Mouse (Mus musculus): ENCODE data around the gene Gars. TPM values are rescaled to one million over a fixed set of nuclear protein-coding genes. Genes with fewer than 3 reads are reported as not detected.

Gars gene
- 158 and 169 TPM in 2 replicates for polyA plus RNA-seq (2015; fragmentation: Nextera tagmentation; extraction: Ambion mirVana)

DNA sequence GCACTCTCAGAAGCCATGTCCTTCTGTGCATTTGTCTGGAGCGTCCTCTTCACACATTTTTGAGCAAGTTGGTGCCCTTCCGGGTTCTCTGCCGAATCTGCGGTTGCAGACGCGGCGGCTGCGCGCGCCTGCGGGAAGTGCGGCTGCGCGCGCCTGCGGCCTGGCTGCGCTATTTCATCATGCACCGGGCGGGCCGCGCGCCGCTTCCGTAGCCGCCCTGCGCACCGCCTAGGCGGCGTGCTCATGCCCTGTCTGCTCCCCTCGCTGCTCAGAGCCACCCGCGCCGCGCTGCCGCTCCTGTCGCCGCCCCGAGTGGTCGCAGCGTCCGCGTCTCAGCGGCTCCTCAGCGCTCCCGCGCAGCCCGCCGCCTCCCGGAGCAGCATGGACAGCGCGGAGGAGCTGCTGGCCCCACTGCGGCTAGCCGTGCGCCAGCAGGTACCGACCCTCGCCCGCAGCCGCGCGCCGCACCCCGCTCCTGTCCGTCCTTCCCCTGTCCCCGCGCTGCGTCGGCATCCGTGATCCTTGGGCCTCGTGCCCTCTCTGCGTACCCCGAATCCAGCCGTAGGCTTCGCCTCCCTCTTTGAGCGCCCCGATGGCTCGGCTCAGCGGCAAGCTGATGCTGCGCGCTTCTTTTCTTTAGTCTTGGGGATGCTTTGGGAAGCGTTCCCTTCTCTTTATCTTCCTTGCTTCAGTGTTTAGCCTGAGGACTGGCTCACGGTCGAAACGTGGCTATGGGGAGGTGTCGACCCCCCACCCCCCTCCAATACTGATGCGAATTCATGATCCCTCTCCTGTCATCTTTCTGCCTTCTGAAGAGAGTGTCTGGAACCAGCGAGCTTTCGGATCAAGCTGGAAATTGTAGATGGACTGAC is at the start of gene Gars:
Gars (plus strand) TSS at position 209 of the 872 bp plus-strand sequence.
- Histone ChIP-seq H3K9me3 (no peaks in the 10 kb centered on the region), H3K36me3 (no peaks in the 10 kb centered on the region), H3K4me2 (peak within 1 kb of the TSS; percentile 79), H3K27me3 (replicated peaks) (no peaks in the 10 kb centered on the region), H3K9ac (peak within 1 kb of the TSS; percentile 91), H3K4me3 (peak within 1 kb of the TSS; percentile 92), H3K4me1 (peaks cover 28% of the 10 kb centered on the region), H3K27ac (replicated peaks) (peak within 1 kb of the TSS; percentile 93)
- peak; percentile 74 for ATAC-seq (ENCODE audit: extremely low read depth, insufficient number of reproducible peaks, low FRiP score, low TSS enrichment)
- under 1% methylated on average over 87 of the region's 87 CpGs for WGBS

DNA sequence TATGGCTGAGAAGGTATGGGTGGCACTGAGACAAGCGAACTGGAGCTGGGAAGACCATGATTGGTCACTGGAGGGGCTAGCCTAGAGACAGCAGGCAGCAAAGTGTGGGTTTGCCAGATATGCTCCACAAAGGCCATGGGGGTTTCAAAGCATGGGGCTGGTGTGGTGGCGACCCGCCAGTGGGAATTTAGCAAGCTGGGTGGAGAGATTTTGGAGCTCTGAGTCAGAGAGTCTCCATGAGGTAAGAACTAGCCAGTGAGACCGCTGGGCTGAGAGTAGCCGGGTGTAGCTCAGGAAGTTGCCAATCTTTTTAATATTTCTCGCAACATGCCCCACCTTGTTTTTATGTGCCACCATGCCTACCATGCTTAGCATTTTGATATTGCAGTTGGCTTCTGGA is 49.7 kb upstream of the Gars start:
- 92% methylated on average over 6 of the region's 6 CpGs for WGBS
- Histone ChIP-seq H3K9me3 (no peaks in the 10 kb centered on the region), H3K9ac (no peak overlapping the region), H3K4me1 (peaks cover 16% of the 10 kb centered on the region), H3K4me2 (no peak overlapping the region), H3K36me3 (no peaks in the 10 kb centered on the region), H3K4me3 (no peak overlapping the region), H3K27ac (replicated peaks) (no peak overlapping the region), H3K27me3 (replicated peaks) (no peaks in the 10 kb centered on the region; the same call in 1 of the 2 replicates)
- no peak for ATAC-seq (ENCODE audit: extremely low read depth, insufficient number of reproducible peaks, low FRiP score, low TSS enrichment)

DNA sequence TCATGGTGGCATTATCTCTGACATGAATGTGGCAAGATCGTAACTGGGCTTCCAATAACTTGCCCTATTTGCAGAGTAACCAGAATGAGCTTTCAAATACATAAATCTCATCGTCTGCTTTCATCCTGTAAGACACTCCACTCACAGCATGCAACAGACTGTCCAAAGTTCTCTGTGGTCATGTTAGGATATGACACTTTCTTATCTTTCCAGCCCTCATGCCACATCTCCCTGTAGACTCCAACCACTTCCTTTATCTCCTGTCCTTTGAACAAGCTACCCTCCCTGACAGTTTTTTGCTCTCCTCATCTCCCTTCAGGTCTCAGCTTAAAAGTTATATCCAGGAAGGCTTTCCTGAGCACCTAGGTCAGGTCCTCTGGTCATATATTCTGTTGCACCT is 46.6 kb upstream of the Gars start:
- WGBS, result 63% methylated on average over 2 of the region's 2 CpGs
- H3K36me3 ChIP-seq, result no peaks in the 10 kb centered on the region
- no peak overlapping the region for H3K9ac ChIP-seq
- no peak overlapping the region for H3K4me3 ChIP-seq
- H3K4me1 ChIP-seq, result peaks cover 18% of the 10 kb centered on the region
- no peak overlapping the region for H3K27ac ChIP-seq (replicated peaks)
- no peaks in the 10 kb centered on the region for H3K9me3 ChIP-seq
- H3K4me2 ChIP-seq, result peak overlapping the region; percentile 99; the same call in 1 of the 2 replicates
- no peaks in the 10 kb centered on the region; the same call in 1 of the 2 replicates for H3K27me3 ChIP-seq (replicated peaks)
- no peak for ATAC-seq (ENCODE audit: extremely low read depth, insufficient number of reproducible peaks, low FRiP score, low TSS enrichment)

DNA sequence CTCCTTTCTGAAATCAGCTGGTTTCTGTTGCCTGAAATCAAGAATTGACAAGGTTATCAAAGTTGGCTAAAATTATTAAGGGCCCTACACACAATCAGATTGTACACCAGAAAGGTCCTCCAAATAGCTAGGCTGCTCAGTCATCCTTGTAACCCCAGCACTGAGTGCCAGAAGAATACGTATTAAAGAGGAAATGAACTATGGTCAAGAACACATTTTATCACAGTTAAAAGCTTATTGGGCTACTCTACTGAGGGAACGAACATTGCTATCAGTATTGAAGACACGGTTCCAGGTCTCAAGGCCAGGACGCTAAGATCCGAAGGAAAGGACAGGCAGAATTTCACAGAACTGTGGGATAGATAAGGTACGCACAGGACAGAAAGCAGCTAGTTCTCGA is 45.7 kb upstream of the Gars start:
- H3K27ac ChIP-seq (replicated peaks), result peak overlapping the region; percentile 65
- no peaks in the 10 kb centered on the region for H3K36me3 ChIP-seq
- ATAC-seq (ENCODE audit: extremely low read depth, insufficient number of reproducible peaks, low FRiP score, low TSS enrichment), result no peak
- H3K4me1 ChIP-seq, result peaks cover 18% of the 10 kb centered on the region
- H3K27me3 ChIP-seq (replicated peaks), result no peaks in the 10 kb centered on the region; the same call in 1 of the 2 replicates
- H3K4me3 ChIP-seq, result peak overlapping the region; percentile 68
- peak overlapping the region; percentile 99 for H3K4me2 ChIP-seq
- peak overlapping the region; percentile 83 for H3K9ac ChIP-seq
- 3% methylated on average over 7 of the region's 7 CpGs for WGBS
- no peaks in the 10 kb centered on the region for H3K9me3 ChIP-seq

DNA sequence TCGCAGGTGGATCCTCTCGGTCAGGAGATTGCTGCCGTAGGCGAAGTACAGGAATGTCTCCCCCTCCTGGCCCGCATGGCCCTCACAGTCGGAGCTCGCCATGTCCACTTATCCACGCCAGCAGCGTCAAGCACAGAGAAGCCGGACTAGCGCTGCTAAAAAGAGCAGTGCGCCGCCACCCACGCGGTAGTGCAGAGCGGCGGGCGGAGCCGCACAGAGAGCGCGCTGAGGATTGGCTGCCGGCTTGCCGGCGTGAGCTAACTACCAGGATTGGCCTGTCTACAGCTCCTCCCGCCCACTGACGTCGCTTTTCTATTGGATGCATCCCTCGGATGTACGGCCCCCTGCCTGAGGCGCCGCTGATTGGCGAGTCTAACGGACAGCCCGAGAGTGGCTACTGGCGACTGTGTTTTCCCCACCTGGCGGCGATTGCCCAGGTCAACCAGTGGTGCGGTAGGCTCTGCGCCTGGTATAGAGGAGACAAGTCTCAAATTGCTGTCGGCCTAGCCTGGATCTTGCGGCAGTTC is 45.0 kb upstream of the Gars start, which contains the start of gene Ggct:
Ggct (minus strand) TSS at position 217 of the 527 bp plus-strand sequence.
- WGBS, result under 1% methylated on average over 41 of the region's 41 CpGs
- Histone ChIP-seq H3K4me3 (peak within 1 kb of the TSS; percentile 68), H3K27ac (replicated peaks) (peak within 1 kb of the TSS; percentile 65)

DNA sequence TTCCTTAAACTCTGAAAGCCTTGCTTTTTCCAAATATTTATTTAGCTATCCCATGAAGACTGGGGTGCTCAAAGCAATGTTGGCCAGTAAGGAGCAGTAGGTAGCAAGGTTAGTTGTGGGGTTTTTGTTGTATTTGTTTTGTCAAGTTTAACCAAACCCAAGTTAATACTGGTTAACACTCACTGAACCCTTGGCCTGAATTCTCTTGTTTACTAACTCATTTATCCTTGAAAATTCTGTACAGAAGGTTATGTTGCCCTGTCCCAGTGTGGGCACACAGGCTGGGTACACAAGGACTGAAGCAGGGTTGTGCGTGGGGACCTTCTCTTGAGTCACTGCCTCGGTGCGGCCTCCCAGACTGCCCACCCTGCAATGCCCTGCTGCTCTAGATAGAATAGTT is 41.4 kb upstream of the Gars start:
- no peak for ATAC-seq (ENCODE audit: extremely low read depth, insufficient number of reproducible peaks, low FRiP score, low TSS enrichment)
- Histone ChIP-seq H3K36me3 (no peaks in the 10 kb centered on the region), H3K9ac (no peak overlapping the region), H3K4me3 (no peak overlapping the region), H3K27me3 (replicated peaks) (no peaks in the 10 kb centered on the region), H3K27ac (replicated peaks) (no peak overlapping the region), H3K4me1 (peaks cover 14% of the 10 kb centered on the region), H3K9me3 (no peaks in the 10 kb centered on the region), H3K4me2 (no peak overlapping the region)
- 85% methylated on average over 3 of the region's 3 CpGs for WGBS

More for the DNA sequence above, 45.0 kb upstream of the Gars start, which contains the start of gene Ggct:
- Histone ChIP-seq H3K36me3 (no peaks in the 10 kb centered on the region), H3K27me3 (replicated peaks) (no peaks in the 10 kb centered on the region; the same call in 1 of the 2 replicates), H3K9ac (peak within 1 kb of the TSS; percentile 83), H3K4me1 (peaks cover 18% of the 10 kb centered on the region), H3K9me3 (no peaks in the 10 kb centered on the region), H3K4me2 (peak within 1 kb of the TSS; percentile 99)
- peak; percentile 100 for ATAC-seq (ENCODE audit: extremely low read depth, insufficient number of reproducible peaks, low FRiP score, low TSS enrichment)

DNA sequence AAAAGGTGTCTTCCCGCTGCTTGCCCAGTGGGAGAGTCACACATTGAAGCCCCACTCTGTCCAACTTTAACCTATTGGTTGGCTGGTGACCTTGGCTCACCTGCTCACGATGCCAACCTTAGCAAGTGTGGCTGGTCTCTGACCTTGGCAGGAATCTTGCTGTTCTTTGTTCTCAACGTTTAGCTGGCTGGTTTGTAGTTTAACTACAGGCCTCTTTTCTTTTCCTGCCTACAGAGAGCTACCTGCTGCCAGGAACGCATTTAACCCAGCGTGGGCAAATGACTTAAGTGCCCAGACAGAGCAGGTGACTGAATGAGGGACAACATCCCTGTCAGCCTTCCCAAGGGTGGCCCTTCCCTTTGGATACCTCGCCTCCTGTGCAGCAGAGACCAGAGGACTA is 40.1 kb upstream of the Gars start:
- Histone ChIP-seq H3K4me1 (peaks cover 3% of the 10 kb centered on the region), H3K9ac (no peak overlapping the region), H3K36me3 (no peaks in the 10 kb centered on the region), H3K4me3 (no peak overlapping the region), H3K4me2 (no peak overlapping the region), H3K27ac (replicated peaks) (no peak overlapping the region), H3K9me3 (no peaks in the 10 kb centered on the region), H3K27me3 (replicated peaks) (no peaks in the 10 kb centered on the region)
- ATAC-seq (ENCODE audit: extremely low read depth, insufficient number of reproducible peaks, low FRiP score, low TSS enrichment), result no peak
- WGBS, result 70% methylated on average over 6 of the region's 6 CpGs

DNA sequence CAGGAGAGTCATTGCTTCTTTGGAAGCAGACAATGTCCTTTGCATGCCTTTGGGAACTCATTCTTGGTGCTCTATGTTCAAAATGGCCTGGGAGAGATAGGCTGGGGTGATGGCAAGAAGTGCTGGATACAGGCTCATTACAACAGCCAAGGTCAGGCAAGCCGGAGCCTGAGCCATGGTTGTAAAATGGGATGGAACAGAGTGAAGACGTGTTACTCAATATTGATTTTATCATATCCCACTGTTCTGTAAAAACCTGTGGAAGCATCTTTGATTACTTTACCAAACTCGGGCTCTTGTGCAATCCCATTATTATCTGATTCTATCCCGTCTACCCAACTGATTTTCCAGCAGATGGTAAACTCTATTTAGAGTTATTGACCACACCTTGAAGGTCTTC is 36.5 kb upstream of the Gars start:
- 73% methylated on average over 4 of the region's 4 CpGs for WGBS
- no peak overlapping the region for H3K4me2 ChIP-seq

DNA sequence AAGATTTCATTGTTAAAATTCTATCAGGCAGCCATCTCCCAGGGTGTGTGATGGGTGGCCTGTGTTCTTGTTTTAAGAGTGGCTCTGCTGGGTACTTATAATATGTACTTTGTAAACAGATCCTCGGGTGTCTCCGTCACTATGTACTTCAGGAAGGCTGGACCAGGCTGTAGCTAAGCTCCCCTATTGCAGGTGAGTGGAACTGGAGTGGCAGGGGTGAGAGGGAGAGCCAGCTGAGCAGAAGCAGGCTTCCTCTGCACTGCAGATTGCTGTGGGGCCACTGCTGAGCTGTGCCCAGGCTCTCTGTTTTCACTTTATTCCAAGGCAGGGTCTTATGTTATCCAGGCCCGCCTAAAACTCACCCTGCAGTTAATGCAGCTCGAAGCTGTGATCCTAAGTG is 35.4 kb upstream of the Gars start:
- H3K27me3 ChIP-seq (replicated peaks), result no peaks in the 10 kb centered on the region
- H3K36me3 ChIP-seq, result no peaks in the 10 kb centered on the region
- no peak for ATAC-seq (ENCODE audit: extremely low read depth, insufficient number of reproducible peaks, low FRiP score, low TSS enrichment)
- no peaks in the 10 kb centered on the region for H3K4me1 ChIP-seq
- WGBS, result 72% methylated on average over 4 of the region's 4 CpGs
- H3K4me3 ChIP-seq, result no peak overlapping the region
- H3K9ac ChIP-seq, result no peak overlapping the region
- H3K4me2 ChIP-seq, result no peak overlapping the region
- no peaks in the 10 kb centered on the region for H3K9me3 ChIP-seq
- no peak overlapping the region for H3K27ac ChIP-seq (replicated peaks)

More for the DNA sequence above, 36.5 kb upstream of the Gars start:
- H3K36me3 ChIP-seq, result no peaks in the 10 kb centered on the region
- no peaks in the 10 kb centered on the region for H3K9me3 ChIP-seq
- no peak overlapping the region for H3K4me3 ChIP-seq
- H3K4me1 ChIP-seq, result no peaks in the 10 kb centered on the region
- no peak for ATAC-seq (ENCODE audit: extremely low read depth, insufficient number of reproducible peaks, low FRiP score, low TSS enrichment)
- no peak overlapping the region for H3K9ac ChIP-seq
- H3K27ac ChIP-seq (replicated peaks), result no peak overlapping the region
- H3K27me3 ChIP-seq (replicated peaks), result no peaks in the 10 kb centered on the region

DNA sequence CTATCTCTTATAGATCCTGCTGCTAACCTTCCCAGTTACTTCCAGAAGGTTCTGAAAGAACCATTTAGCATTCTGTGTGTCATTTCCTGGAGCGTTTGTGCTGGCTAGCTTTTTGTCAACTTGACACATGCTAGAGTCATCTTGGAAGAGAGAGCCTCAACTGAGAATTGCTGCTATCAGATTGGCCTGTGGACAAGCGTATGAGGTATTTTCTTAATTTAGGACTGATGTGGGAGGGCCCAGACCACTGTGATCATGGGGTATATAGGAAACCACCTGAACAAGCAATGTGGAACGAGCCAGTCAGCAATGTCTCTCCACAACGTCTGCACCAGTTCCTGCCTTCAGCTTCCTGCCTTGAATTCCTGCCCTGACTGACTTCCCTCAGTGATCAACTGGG is 34.2 kb upstream of the Gars start:
- ATAC-seq (ENCODE audit: extremely low read depth, insufficient number of reproducible peaks, low FRiP score, low TSS enrichment), result no peak
- Histone ChIP-seq H3K9ac (no peak overlapping the region), H3K4me1 (no peaks in the 10 kb centered on the region), H3K36me3 (no peaks in the 10 kb centered on the region), H3K27ac (replicated peaks) (no peak overlapping the region), H3K27me3 (replicated peaks) (no peaks in the 10 kb centered on the region), H3K4me3 (no peak overlapping the region), H3K4me2 (no peak overlapping the region), H3K9me3 (no peaks in the 10 kb centered on the region)
- 42% methylated on average over 4 of the region's 4 CpGs for WGBS

DNA sequence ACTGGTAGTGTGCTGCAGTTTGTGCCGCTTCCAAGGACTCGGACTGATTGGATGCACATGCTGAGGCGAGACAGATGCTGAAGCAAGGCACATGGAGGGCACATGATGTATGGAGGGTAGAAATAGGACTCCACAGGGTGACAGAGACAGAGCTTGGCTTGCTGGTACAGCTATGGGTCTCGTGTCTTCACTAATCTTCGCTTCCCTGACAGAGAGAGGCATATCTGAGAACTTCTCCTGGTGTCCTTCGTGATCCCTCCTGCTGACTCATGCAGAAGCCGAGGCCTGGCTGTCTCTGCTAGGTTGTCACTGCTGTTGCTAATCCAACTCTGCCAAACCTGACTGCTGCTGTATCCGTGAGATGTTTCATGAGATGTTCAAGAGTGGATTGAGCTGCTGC is 29.4 kb upstream of the Gars start:
- ATAC-seq (ENCODE audit: extremely low read depth, insufficient number of reproducible peaks, low FRiP score, low TSS enrichment), result no peak
- Histone ChIP-seq H3K4me2 (no peak overlapping the region), H3K27ac (replicated peaks) (no peak overlapping the region), H3K4me3 (no peak overlapping the region), H3K9me3 (no peaks in the 10 kb centered on the region), H3K4me1 (peaks cover 10% of the 10 kb centered on the region), H3K9ac (no peak overlapping the region), H3K27me3 (replicated peaks) (no peaks in the 10 kb centered on the region), H3K36me3 (no peaks in the 10 kb centered on the region)
- WGBS, result 70% methylated on average over 8 of the region's 8 CpGs
